Mouse (Mus musculus) layer of hippocampus, adult 9-11 months (tissue): ENCODE results near the gene Mob3b.

Source experiments
- DNase-seq: peaks from one replicate; pipeline ENCODE4 v3.0.0; 2022

Mob3b gene

DNA sequence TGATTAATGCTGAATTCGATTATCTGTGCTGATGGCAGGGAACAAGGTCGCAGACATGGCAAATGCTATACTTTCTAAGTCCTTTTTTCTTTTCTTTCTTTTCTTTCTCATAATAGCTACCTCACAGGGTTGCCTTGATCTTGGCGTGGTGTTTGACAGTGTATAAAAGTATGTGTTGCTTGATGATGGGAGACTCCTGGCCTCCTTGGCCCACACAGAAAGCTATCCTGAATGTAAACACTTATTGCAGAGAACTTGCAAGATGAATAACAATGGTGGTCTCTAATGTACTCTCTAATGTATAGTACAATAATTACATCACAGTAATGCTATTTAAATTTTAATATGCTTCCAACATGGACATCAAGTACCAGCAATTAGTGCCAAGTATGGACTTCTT is 96.9 kb downstream of the Mob3b start:
- no peak for DNase-seq

DNA sequence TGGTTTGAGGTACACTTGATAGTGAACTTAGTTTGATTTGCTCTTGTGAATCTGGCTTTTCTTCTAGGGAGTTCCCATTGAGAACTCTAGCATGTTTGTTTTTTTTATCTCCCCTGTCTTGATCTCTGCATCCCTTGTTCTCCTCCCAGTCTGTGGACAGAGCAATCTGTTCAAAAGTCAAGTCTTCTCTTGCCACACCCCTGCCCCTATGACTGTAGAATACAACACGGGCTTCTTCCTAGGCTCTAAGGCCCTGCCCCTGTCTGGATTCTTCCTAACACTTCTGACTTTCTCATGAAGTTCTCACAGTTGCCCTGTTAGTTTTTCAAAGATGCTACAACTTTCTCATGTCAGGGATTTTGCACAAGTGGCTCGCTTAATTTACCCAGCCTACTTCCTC is 102.9 kb downstream of the Mob3b start:
- DNase-seq: no peak

DNA sequence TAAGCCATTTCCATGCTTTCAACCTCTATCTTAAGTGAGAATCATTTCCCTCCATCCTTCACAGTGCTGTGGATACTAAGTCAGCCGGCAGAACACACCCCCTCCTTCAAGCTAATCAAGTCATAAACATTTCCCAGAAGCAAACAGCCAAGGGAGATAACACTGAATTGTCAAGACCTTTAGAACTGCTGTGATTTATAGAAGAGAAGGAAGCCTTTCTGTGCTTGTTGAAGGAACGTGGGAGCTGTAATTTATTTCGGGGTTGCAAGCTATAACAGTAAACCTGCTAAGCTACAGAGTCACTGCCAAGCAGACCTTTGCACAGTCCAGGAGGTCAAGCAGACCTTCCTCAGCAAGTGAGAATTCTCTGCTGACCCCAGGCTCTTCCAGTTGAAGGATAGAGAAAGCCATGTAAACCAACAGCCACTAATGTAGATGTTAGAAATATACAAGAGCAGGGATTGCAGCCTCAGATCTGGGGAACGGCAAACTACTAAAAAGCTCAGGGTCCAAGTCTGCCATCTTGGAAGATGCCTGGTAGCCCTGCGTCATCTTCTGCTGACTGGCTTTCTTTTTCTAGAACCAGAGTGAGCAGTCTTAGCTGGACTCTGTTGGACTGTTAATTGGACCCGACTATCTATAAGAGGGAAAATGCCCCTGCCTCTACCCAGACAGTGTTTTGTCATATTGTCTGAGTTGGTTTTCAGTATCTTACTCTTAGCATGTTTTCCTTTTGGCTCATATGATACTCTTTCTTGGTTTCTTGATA is 104.9 kb downstream of the Mob3b start:
- no peak for DNase-seq

DNA sequence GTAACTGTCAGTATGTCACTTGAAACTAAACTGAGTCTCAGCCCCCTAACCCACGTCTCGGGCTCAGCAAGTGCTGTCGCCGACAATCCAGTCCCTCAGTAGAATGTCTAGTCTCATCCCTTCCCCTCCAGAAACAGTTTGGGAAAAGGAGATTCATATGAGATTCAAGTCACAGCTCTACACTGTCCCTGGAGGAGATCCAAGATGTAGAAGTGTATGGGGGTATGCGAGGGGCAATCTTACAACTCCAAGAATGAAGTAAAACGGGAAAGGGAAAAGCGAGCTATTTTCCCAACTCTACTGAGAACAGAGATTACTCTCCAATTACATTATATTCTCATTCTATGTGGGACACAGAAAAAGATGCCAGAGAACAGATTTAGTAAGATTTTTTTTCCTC is 106.1 kb downstream of the Mob3b start:
- DNase-seq: no peak

DNA sequence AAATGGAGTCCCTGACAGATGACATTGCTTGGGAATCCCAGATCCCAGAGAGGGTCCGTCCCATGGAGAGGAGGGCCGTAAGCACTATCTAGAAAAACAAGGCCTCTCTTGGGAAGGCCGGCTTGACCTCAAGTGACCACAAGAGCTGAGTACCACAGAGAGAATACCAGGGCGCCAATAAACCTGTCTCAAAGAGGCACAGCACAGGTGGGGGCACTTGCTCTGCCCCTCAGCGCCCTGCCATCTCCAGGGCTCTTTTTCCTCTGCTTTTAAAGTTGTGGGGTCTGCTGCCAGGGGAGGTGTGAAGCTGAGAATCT is 107.6 kb downstream of the Mob3b start:
- no peak for DNase-seq

DNA sequence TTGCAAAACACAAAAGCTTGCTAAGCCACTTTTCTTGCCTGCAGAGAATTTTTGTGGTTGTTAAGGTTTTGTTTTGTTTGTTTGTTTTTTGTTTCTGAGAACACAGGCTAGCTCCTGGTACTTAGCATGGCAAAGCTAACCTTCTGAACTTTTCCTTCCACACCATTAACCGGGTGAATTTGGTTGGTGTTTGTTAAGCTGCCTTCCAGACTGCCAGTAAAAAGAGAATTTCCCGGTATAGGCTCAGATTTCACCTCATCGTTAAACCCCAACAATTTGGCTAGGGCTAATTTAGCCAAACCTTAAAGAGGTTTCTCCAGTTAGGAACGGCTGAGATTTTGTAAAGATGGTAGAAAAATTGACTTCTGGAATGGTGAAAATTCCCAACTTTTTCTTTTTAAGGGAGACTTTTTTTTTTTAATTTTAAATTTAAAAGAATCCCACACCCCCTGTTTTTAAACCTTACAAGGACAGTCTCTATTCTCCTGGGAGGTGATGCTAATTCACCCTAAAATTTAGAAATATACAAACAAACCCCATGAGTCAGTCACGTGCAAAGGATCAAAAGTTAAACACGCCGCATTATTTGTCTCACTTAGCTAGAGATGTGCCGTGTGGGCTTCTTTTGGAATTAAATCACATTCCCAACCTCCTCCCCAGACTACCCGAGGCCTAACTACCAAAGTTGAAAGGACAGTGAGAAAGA is 108.1 kb downstream of the Mob3b start:
- DNase-seq: no peak

DNA sequence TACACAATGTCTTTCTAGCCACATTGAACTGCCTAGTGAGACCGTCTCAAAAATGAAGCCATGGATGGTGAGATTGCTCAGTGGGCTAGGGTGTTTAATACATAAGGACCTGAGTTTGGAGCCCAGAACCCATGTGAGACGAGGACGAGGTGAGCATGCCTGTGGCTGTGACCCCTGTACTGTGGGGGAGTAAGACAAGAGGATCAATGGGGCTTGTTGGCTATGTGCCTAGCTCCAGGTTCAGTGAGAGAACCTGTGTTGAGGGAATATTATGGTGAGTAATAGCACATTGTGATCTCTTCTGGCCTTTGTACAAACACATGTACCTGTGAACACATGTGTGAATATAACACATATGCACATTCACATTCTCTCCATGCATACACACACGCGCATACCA is 116.4 kb downstream of the Mob3b start:
- DNase-seq: no peak

DNA sequence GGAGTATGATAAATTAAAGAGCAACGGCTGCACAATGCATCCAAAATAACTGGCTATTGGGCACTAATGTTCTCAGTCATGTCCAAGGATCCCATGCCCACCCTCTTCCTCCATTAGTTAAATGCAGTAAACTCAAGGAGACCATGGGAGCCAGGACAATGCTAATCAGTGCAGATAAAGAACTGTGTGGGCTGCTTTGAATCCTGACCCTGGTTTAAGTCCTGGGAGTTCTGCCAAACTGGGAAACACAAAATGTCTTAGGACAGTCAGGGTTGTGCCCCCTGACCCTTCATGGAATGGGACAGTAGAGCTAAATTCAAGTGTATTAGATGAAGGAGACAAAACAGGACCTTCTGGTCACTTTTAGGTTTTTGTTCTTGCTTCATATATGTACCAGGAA is 117.0 kb downstream of the Mob3b start:
- no peak for DNase-seq

DNA sequence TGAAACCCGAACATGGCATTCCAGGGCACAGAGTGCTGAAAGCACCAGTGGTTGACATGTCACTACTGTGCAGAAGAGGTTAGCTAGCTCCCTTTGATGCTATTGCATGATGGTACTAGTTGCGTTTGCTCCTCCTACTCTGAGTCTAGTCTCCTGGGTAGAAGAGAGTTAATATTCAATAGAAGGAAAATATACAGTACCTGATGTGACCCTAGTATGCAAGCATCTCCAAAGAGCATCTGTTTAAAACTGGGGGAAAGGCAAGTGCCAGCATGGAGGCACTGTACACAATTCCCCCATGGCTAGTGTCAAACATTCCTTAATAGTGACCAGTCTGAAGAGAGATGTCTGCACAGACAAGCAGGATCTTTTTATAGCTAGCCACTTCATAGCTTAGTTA is 119.5 kb downstream of the Mob3b start:
- no peak for DNase-seq

DNA sequence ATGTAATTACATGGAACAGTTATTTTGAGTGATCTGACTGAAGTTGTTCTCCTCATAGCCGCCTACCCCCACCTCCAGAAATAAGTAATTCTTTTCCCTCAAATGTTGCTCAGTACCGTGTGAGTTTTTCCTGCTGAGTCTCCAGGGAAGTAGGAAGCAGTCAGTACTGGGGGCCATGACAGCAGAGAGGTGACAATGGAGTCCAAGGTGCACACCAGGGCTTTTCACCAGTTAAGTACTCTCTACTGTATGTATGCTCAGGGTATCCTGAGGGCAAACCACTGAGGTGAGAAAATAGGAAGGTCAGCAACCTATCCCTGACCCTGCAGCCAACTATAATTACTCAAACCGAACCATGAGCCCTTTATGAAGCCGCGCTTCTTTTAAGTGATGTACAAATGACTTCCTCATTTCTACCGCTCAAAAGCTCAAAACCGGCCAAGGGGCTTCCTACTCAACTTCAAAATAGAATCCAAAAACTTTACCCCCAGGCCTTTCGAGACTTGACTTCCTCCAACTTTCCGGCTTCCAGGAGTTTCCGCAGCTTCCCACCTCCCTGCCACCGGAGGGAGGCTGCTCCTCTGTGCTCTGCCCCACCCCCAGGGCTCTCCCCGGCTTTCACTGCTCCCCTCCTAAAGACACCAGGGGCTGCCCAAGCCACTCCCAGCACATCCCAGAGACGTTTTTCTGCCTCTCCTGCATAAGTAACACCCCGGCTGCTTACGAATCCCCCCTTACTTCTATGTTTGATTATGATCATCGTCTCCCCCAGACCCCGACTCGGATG is 122.6 kb downstream of the Mob3b start:
- no peak for DNase-seq

DNA sequence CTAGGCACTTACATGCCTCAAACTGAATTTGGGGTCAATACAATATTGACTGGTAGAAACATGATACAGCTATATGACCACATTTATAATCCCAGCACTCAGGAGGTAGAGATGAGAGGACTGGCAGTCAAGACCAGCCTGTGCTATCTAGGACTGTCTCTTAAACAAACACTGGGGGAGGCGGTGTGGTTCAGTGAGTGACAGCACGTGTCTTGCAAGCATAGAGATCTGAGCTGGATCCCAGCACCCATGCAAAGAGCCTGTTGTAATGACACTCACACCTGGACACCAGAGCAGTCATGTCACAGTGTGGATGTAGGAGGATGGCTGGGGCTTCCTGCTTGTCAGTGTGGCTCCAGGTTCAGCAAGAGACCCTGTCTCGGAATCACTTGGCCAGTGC is 124.5 kb downstream of the Mob3b start:
- no peak for DNase-seq

DNA sequence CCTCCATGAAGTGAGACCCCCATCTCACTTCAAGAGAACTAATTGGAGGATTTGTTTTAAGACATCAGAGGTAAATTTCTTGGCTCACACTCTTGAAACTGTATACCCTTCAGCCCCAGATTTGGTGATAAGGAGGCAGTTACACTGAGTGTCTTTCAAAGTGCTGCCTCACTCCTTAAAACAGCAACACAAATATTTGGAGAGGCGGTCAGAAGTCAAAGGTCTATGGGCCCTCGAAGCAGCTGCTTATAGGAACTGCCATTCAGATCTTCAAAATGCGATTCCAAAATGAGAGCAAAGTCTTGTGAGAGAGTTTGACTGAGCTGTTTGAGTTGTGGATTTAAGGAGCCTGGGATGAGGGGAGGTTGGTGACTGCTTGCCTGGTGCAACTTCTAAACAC is 125.7 kb downstream of the Mob3b start:
- no peak for DNase-seq

DNA sequence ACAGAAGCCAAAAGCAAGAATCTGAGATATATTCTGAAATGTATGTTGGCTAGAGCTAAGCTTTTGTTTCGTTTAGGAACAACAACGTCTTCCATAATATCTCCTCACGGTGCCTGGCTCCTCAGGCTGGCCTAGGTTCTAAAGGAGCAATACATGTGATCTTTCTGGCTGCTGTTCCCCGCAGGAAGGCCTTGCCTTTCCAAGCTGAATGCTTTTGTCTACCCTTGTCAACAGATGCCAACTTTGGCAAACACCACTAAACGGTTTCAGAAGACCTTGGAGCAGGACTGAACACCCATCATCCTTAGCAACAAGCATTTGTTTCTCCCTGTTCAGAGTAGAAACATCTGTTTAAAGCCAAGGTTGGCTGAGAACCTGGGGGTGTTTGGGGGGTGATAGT is 126.1 kb downstream of the Mob3b start:
- no peak for DNase-seq

DNA sequence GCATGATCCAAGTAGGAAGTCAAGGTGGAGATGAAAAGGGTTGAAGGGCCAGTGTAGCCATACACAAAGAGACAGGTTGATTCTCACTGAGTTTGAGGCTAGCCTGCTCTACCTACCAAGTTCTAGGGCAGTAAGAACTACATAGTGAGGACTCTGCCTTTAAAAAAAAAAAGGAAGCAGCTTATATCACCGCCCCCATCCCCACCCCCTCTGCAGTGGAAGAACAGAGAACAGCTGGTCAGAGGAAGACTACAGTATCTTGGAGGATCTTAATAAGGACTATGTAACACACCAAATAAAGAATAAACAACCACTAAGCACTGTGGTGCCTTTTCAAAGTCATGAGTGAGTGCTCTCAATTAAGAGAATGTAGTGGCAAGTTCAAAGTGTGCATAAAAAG is 138.9 kb downstream of the Mob3b start:
- DNase-seq: no peak

DNA sequence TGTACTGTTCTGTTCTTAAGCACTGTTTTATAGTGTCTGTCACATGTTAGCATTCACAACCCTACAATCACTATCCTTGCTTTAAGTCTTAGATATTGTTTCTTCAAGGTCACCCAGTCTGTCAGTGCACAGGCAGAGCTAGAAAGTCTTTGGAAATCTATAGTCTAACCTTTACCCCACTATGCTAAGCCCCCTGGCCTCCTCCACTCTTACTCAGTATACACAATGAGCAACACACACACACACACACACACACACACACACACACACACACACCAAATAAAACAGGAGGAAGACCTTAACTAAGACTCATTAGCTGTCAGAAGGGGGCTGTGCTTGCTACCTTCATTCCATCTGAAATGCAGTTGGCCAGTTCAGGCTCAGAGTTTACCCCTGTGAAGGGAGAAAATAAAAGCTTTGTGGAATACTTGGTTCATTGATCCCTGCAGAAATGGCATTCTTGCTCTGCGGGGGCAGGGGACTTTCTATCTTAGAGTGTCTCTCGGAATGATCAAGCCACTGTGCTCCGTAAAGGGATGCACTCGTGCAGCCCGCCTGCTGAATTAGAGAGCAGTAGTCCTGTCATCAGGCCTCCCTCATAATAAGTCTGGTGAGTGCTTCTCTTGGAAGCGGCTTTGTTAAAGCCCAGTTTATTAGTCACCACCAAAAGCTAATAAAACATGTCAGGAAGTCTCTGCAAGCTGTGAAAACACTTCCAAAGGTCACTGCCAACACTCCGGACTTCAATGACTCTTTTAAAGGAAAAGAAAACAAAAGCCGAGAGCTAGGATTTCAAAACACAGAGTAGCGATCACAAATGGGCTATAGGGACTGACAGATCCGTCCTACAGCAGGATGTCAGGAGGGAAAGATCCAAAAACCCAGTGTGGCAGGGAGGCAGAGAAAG is 144.6 kb downstream of the Mob3b start:
- DNase-seq: no peak

DNA sequence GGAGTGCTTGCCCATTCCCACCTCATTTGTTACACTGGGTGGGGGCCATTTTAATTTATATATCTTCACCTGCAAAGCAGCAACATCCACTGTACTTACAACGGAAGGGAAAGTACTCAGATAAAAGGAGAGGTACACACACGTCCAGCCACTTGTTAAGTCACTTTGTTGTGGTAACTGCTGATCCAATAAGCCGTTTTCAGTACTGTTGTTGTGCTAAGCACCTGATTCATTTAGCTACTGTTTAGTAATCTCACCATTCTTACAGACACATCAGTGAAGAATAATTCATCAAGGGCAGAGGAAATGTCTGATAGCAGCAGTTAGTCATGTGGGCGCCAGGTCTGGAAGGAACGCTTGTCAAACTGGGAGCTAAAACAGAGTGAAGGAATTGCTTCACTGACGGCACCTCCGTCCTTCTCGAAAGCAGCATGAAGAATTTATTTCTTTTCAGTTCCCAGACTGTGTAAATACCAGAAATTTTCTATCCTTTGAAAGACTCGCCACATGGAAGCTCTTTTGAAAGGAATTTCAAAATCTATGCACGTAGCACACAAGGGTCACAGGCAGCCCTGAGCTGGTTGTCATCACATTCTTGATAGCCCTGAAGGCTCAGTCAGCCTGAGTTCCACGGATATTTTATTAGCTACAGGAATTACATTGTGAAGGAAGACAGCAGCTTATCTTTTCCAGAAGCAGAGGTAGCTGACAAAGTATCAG is 150.6 kb downstream of the Mob3b start:
- DNase-seq: no peak

DNA sequence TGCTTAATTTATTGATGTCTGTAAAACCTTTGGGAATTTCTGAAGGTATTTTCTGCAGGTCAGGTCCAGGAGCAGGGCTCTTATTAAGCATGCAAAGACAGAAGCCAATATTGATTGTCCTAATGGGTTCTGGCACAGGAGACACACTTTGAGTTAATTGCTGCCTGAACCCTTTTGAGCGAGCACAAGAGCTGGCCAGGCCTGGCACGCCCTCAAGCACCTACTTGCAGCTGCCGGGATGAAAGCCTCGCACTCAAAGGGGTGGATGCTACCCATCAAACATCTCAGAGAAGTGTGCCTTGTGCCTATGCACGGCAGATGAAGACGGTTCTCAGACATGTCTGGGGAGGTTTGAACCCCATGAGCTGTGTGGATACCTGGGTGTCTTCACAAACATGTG is 151.2 kb downstream of the Mob3b start:
- no peak for DNase-seq

DNA sequence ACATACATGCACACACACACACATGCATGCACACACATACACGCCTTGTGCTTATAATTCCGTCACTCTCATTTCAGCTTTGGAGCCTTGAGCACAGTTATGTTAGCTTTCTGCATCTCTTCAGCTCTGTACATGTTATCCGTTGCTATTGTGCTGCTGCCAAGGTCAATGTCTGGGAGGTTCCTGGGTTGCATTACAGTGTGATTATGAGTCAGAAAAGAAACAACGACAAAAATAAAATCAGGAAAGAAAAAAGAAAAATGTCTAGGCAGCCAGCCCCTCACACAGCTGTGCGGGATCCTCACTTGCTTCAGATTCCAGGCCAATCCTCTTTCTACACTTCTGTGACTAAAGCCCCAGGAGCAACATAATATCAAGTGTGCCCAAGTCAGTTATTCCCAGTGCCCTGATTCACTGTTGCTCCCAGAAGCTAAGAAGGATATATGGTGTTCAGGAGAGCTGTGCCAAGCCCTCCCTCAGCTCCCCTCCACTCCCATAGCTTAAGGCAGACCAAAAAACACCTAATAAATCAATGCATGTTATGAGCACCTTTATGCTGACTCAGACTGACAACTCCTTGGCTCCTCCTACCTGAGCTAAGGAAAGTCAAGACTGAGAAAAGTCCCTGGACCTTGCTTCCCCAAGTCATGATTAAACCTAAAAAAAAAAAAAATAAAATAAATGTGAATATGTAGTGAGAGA is 152.1 kb downstream of the Mob3b start:
- DNase-seq: no peak

DNA sequence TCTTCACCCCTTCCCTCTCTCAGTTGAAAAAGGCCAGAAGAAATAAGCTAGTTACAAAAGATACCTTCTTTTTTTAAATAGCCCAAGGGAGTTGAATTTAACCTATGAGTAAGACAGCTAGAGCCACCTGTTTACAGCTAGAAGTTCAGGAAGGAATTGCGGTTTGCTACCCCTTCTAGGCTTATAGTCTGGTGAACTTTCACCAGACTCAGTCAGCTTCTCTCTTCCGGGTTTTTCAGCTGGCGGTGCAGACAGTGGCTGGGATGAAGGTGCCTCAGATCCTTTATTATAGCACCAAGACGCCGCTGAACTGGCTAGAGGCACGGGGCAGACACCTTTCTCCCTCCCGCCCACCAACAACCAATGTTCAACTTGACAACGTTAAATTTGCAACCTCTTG is 152.8 kb downstream of the Mob3b start:
- no peak for DNase-seq

DNA sequence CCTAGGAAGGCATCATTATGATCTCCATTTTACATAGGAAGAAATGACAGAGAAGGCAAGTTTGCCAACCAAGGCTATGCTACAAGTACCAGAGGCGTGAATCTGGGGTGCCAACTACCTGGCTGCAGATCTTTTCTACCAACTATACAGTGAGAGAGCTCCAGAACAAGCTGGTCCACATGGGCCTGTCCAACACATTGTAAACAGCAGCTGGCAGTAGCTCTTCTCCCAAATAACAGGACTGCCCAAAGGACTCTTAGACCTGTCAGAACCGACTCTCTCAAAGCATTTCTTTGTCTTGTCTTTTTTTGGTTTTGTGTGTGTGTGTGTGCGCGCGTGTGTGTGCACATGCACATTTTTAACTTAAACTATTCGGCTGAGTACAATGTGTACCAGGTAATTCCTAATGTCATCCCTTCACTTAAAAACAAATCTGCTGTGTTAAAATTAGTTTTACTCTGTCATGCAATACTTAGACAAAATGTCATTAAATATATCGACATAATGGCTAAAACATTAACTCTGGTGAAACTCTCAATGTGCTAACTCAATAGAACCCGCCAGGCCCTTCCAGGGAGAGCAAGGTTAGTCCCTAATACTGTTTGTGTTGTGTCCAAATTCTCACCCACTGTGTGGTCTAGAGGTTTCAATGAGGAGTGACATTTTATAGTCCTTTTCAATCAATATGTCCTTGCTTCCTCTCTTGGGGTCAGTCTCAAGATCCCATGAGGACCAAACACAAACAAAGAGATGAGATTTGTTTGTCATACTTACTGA is 153.5 kb downstream of the Mob3b start:
- no peak for DNase-seq

DNA sequence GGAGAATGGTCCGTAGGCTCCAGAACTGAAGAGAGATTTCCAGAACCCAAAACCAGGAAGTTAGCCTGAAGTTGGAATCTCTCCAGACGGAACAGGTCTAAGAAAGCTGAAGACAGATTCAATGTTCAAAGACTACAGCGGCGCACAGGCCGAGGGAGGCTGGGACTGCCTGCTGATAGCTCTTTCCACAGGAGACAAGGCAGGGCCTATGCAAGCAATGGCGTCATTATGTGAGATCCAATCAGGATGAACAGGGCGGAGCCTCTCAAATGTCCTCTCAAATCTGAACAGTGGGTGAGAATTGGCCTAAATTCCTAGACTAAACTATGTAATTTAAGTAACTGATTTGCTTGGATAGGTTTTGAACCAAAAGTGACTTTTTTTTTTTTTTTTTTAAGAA is 160.7 kb downstream of the Mob3b start:
- no peak for DNase-seq
